Mouse (Mus musculus): ENCODE results near the gene Syngr1. TPM values are rescaled to one million over a fixed set of nuclear protein-coding genes. Genes with fewer than 3 reads are reported as not detected.

Gene Syngr1
- total and polyA plus RNA-seq, 3 experiments: 9.7 to 14.8 (median 11.3) TPM

- no peaks in the 10 kb centered on the region for H3K9me3 ChIP-seq (replicated peaks; ENCODE audit: low read length)
- no peaks in the 10 kb centered on the region for H3K36me3 ChIP-seq (replicated peaks in 1 of 2; ENCODE audit: control insufficient read depth in 1 of 2, insufficient read depth in 1 of 2, low read length in 1 of 2)
- H3K4me3 ChIP-seq (replicated peaks in 1 of 3; ENCODE audit: low read depth in 2 of 3, low read length in 2 of 3, poor library complexity in 1 of 3): no peak overlapping the region
- dilution Hi-C loops (cut with MboI; ENCODE audit: extremely low pct_ligation_motif_present, extremely low pct_unique_long_range_greater_than_20kb, low sequenced_read_pairs): no loop called here
- no peak overlapping the region for H3K27ac ChIP-seq (ENCODE audit: insufficient read depth, low read depth)
- H3K4me2 ChIP-seq (ENCODE audit: insufficient read depth, low read depth, poor library complexity, severe bottlenecking): no peak overlapping the region
- in situ Hi-C loops (cut with MboI; ENCODE audit: low pct_ligation_motif_present, low pct_unique_long_range_greater_than_20kb, low sequenced_read_pairs): no loop called here
- peaks cover 3% of the 10 kb centered on the region in 2 experiments; a peak in 1 of 4 replicates for H3K4me1 ChIP-seq (ENCODE audit: control insufficient read depth in 1 of 2, insufficient read depth in 2 of 2)
- DNase-seq (ENCODE audit: extremely low read depth): no peak
- H3K79me2 ChIP-seq (replicated peaks; ENCODE audit: control insufficient read depth, extremely low read depth, insufficient read depth, poor library complexity, severe bottlenecking): no peaks in the 10 kb centered on the region
- H3K27me3 ChIP-seq (replicated peaks): no peaks in the 10 kb centered on the region
- H3K9ac ChIP-seq (ENCODE audit: insufficient read depth, low read depth): no peak overlapping the region
- TF ChIP-seq TBP (conservative IDR thresholded peaks at IDR 0.05; ENCODE audit: low read depth, low read length): no peak
- TF ChIP-seq ZC3H11A (IDR thresholded peaks at IDR 0.05; ENCODE audit: low read depth, low read length): no peak
- no peak for TF ChIP-seq NELFE (IDR thresholded peaks at IDR 0.05; ENCODE audit: low read depth, low read length)
- no peak for TF ChIP-seq SIN3A (IDR thresholded peaks at IDR 0.05; ENCODE audit: low read length)
- TF ChIP-seq NRF1 (IDR thresholded peaks at IDR 0.05; ENCODE audit: low read depth, low read length): no peak
- TF ChIP-seq CHD1 (IDR thresholded peaks at IDR 0.05; ENCODE audit: low read depth, low read length): no peak
- no peak for TF ChIP-seq ZKSCAN1 (IDR thresholded peaks at IDR 0.05; ENCODE audit: borderline replicate concordance, low read depth, low read length)
- no peak for TF ChIP-seq CHD2 (IDR thresholded peaks at IDR 0.05; ENCODE audit: low read length)
- no peak for TF ChIP-seq RCOR1 (conservative IDR thresholded peaks at IDR 0.05; ENCODE audit: low read depth, low read length)
- TF ChIP-seq RAD21 (IDR thresholded peaks at IDR 0.05; ENCODE audit: low read depth, low read length): no peak
- TF ChIP-seq JUN (IDR thresholded peaks at IDR 0.05; ENCODE audit: insufficient read depth, low read depth, low read length): no peak
- no peak for TF ChIP-seq HCFC1 (IDR thresholded peaks at IDR 0.05; ENCODE audit: low read depth, low read length)
- no peak for TF ChIP-seq USF2 (conservative IDR thresholded peaks at IDR 0.05; ENCODE audit: low read depth, low read length)
- TF ChIP-seq MAFK (IDR thresholded peaks at IDR 0.05; ENCODE audit: insufficient replicate concordance, low read length): no peak
- no peak for TF ChIP-seq ZMIZ1 (IDR thresholded peaks at IDR 0.05; ENCODE audit: low read depth, low read length)
- no peak for TF ChIP-seq MAX (IDR thresholded peaks at IDR 0.05; ENCODE audit: low read length)
- TF ChIP-seq BHLHE40 (IDR thresholded peaks at IDR 0.05; ENCODE audit: low read depth, low read length): no peak
- no peak for TF ChIP-seq UBTF (IDR thresholded peaks at IDR 0.05; ENCODE audit: low read depth, low read length)
Observed at GRCm38 (mm10) chr15:80124651-80125050, 33.5 kb downstream of the Syngr1 start.

- Histone ChIP-seq H3K9ac (ENCODE audit: insufficient read depth, low read depth) (no peak overlapping the region), H3K79me2 (replicated peaks; ENCODE audit: control insufficient read depth, extremely low read depth, insufficient read depth, poor library complexity, severe bottlenecking) (no peaks in the 10 kb centered on the region), H3K4me2 (ENCODE audit: insufficient read depth, low read depth, poor library complexity, severe bottlenecking) (no peak overlapping the region), H3K36me3 (replicated peaks in 1 of 2; ENCODE audit: control insufficient read depth in 1 of 2, insufficient read depth in 1 of 2, low read length in 1 of 2) (no peaks in the 10 kb centered on the region), H3K9me3 (replicated peaks; ENCODE audit: low read length) (no peaks in the 10 kb centered on the region), H3K27ac (ENCODE audit: insufficient read depth, low read depth) (no peak overlapping the region), H3K4me3 (replicated peaks in 1 of 3; ENCODE audit: low read depth in 2 of 3, low read length in 2 of 3, poor library complexity in 1 of 3) (no peak overlapping the region), H3K4me1 (ENCODE audit: control insufficient read depth in 1 of 2, insufficient read depth in 2 of 2) (no peaks in the 10 kb centered on the region), H3K27me3 (replicated peaks) (no peaks in the 10 kb centered on the region)
- in situ Hi-C loops (cut with MboI; ENCODE audit: low pct_ligation_motif_present, low pct_unique_long_range_greater_than_20kb, low sequenced_read_pairs) (no loop called here), dilution Hi-C loops (cut with MboI; ENCODE audit: extremely low pct_ligation_motif_present, extremely low pct_unique_long_range_greater_than_20kb, low sequenced_read_pairs) (no loop called here)
- no peak for TF ChIP-seq MXI1 (IDR thresholded peaks at IDR 0.05; ENCODE audit: low read depth, low read length)
- TF ChIP-seq NRF1 (IDR thresholded peaks at IDR 0.05; ENCODE audit: low read depth, low read length): no peak
- TF ChIP-seq NELFE (IDR thresholded peaks at IDR 0.05; ENCODE audit: low read depth, low read length): no peak
- TF ChIP-seq SMC3 (IDR thresholded peaks at IDR 0.05; ENCODE audit: low read depth, low read length): peak; percentile 60
- no peak for TF ChIP-seq ZKSCAN1 (IDR thresholded peaks at IDR 0.05; ENCODE audit: borderline replicate concordance, low read depth, low read length)
- no peak for TF ChIP-seq TCF12 (IDR thresholded peaks at IDR 0.05; ENCODE audit: low read depth, low read length)
- peak in 1 of 2 experiments; percentile 65; a peak in 2 of 4 replicates for TF ChIP-seq CTCF (conservative IDR thresholded peaks at IDR 0.05 in 1 of 2, IDR thresholded peaks at IDR 0.05 in 1 of 2; ENCODE audit: low read depth in 2 of 2, low read length in 2 of 2)
- TF ChIP-seq EP300 (IDR thresholded peaks at IDR 0.05; ENCODE audit: low read length): no peak
- TF ChIP-seq ZMIZ1 (IDR thresholded peaks at IDR 0.05; ENCODE audit: low read depth, low read length): no peak
- no peak for TF ChIP-seq ZNF384 (IDR thresholded peaks at IDR 0.05; ENCODE audit: low read depth, low read length)
- TF ChIP-seq UBTF (IDR thresholded peaks at IDR 0.05; ENCODE audit: low read depth, low read length): no peak
- no peak for TF ChIP-seq MAX (IDR thresholded peaks at IDR 0.05; ENCODE audit: low read length)
- peak; percentile 46; the same call in 1 of the 2 replicates for TF ChIP-seq ELF1 (IDR thresholded peaks at IDR 0.05; ENCODE audit: low read depth, low read length)
- no peak for TF ChIP-seq E2F4 (IDR thresholded peaks at IDR 0.05; ENCODE audit: insufficient replicate concordance, low read depth, low read length)
- TF ChIP-seq RAD21 (IDR thresholded peaks at IDR 0.05; ENCODE audit: low read depth, low read length): peak; percentile 24
- TF ChIP-seq POLR2A (IDR thresholded peaks at IDR 0.05; ENCODE audit: low read depth, low read length): no peak
- TF ChIP-seq USF1 (IDR thresholded peaks at IDR 0.05; ENCODE audit: low read depth, low read length): no peak
- no peak for TF ChIP-seq JUND (conservative IDR thresholded peaks at IDR 0.05; ENCODE audit: low read depth, low read length)
- DNase-seq (ENCODE audit: extremely low read depth): peak; percentile 36
Observed at GRCm38 (mm10) chr15:80127191-80127590, 36.1 kb downstream of the Syngr1 start.
